In genomic region chr5:98182603-98182920, GRCm38 (mm10) we compare ENCODE assay signal across 14 mouse cellular contexts. TPM values are rescaled to one million over a fixed set of nuclear protein-coding genes. Genes with fewer than 3 reads are reported as not detected.
DNase-seq lines count a peak whose midpoint lies in the region; ATAC-seq lines count a peak whose summit lies in the region.
"Had no signal": no experiment of that assay in that cellular context is flagged by ENCODE, and none has a peak within 500 bp of the region (broad histone marks: within the 10 kb centered on the region; RNA-seq: fewer than 3 reads in every experiment).

No protein-coding gene starts in this region.

- WGBS in midbrain, embryonic 13.5 days: 0% methylated on average over 5 of the region's 5 CpGs

- peak overlapping the region; percentile 55 for H3K4me3 ChIP-seq in midbrain, embryonic 13.5 days (replicated peaks)
- H3K4me3 ChIP-seq: embryonic facial prominence, embryonic 13.5 days; liver, embryonic 13.5 days had no signal

- peak overlapping the region; percentile 54; the same call in 1 of the 2 replicates for H3K9ac ChIP-seq in midbrain, embryonic 13.5 days (replicated peaks)
- H3K9ac ChIP-seq: embryonic facial prominence, embryonic 13.5 days; liver, embryonic 13.5 days had no signal

- peaks cover 71% of the 10 kb centered on the region for H3K27me3 ChIP-seq in midbrain, embryonic 13.5 days

- H3K4me2 ChIP-seq in midbrain, embryonic 13.5 days (replicated peaks): peak overlapping the region; percentile 74
- H3K4me2 ChIP-seq: embryonic facial prominence, embryonic 13.5 days; liver, embryonic 13.5 days had no signal

- H3K9me3 ChIP-seq in midbrain, embryonic 13.5 days: no peaks in the 10 kb centered on the region
- H3K9me3 ChIP-seq: embryonic facial prominence, embryonic 13.5 days; liver, embryonic 13.5 days had no signal

- peak overlapping the region; percentile 41; the same call in 1 of the 2 replicates for H3K27ac ChIP-seq in midbrain, embryonic 13.5 days
- H3K27ac ChIP-seq: embryonic facial prominence, embryonic 13.5 days; liver, embryonic 13.5 days had no signal

- peaks cover 68% of the 10 kb centered on the region for H3K4me1 ChIP-seq in midbrain, embryonic 13.5 days (replicated peaks)

- peak; percentile 30 to 50 for DNase-seq in cerebellum, postnatal 10 days
- no peak for DNase-seq in cerebellum, adult 11-12 months
- peak; percentile 41 for DNase-seq in retina, postnatal 1 day
- no peak for DNase-seq in retina, embryonic 14.5 days (ENCODE audit: low spot score)
- no peak for DNase-seq in c-Kit-positive CD71-positive TER-119-positive erythroid progenitor cells, embryonic 14.5 days (ENCODE audit: low spot score)
- DNase-seq in kidney, adult 18-20 months: no peak
- DNase-seq: cerebellum, adult 8-10 months; kidney, postnatal 25 days; liver, embryonic 13.5 days had no signal

- ATAC-seq in midbrain, embryonic 13.5 days: peak; percentile 52
- ATAC-seq in megakaryocyte, adult 5-6 weeks (ENCODE audit: poor library complexity, severe bottlenecking): no peak
- ATAC-seq: inflammation-experienced regulatory T-cells, adult 6 months had no signal

- no peaks in the 10 kb centered on the region for H3K36me3 ChIP-seq in midbrain, embryonic 13.5 days
- H3K36me3 ChIP-seq: embryonic facial prominence, embryonic 13.5 days; liver, embryonic 13.5 days had no signal

RNA-seq across cellular contexts. Expression of gene Prdm8, which starts 15.6 kb away (rescaled TPM):
- polyA plus RNA-seq in midbrain, embryonic 13.5 days (2015; fragmentation: Nextera tagmentation; extraction: Ambion mirVana): 2.0 and 2.5 TPM in 2 replicates
- not detected in 2 replicates for total RNA-seq in megakaryocyte, adult 5-6 weeks (2015)
- not detected in 2 replicates for total RNA-seq in megakaryocyte, adult 5-6 weeks (2017)
- polyA plus RNA-seq: inflammation-experienced regulatory T-cells, adult 6 months; liver, embryonic 13.5 days; thymus, postnatal 0 days had no signal

Comparison
In these comparisons a context has a peak if more than half of its experiments do, and no peak if none do; other contexts are left out.
1. DNase-seq: peak in cerebellum, postnatal 10 days (2 of 2) and retina, postnatal 1 day (single experiment); none in cerebellum, adult 11-12 months (single experiment), retina, embryonic 14.5 days (single experiment), c-Kit-positive CD71-positive TER-119-positive erythroid progenitor cells, embryonic 14.5 days (single experiment) and kidney, adult 18-20 months (single experiment).